Mouse (Mus musculus): ENCODE results near the gene Arhgef11. TPM values are rescaled to one million over a fixed set of nuclear protein-coding genes. Genes with fewer than 3 reads are reported as not detected.
A peak's percentile ranks its signal among the peaks of the same experiment; 100 is the strongest.

Gene Arhgef11
- polyA plus RNA-seq, 1 experiment from 2014 or later, result 17.3 TPM

GRCm38 (mm10) chr3:87752567-87752966 lies 135.2 kb downstream of the Arhgef11 start:
- Histone ChIP-seq H3K4me1 (ENCODE audit: insufficient read depth, low read length) (peaks cover 14% of the 10 kb centered on the region; the same call in 1 of the 2 replicates), H3K36me3 (ENCODE audit: insufficient read depth, low read length) (peaks cover 55% of the 10 kb centered on the region), H3K4me3 (ENCODE audit: low read length) (no peak overlapping the region), H3K9me3 (ENCODE audit: low read length) (no peaks in the 10 kb centered on the region), H3K27me3 (ENCODE audit: insufficient read depth, low read length) (no peaks in the 10 kb centered on the region), H3K9ac (replicated peaks; ENCODE audit: low read length) (no peak overlapping the region), H3K4me2 (replicated peaks; ENCODE audit: low read depth, low read length) (no peak overlapping the region), H3K27ac (ENCODE audit: low read length) (no peak overlapping the region)
- ATAC-seq (ENCODE audit: low FRiP score, low TSS enrichment), result no peak
- 96% methylated on average over 3 of the region's 3 CpGs for WGBS

DNA sequence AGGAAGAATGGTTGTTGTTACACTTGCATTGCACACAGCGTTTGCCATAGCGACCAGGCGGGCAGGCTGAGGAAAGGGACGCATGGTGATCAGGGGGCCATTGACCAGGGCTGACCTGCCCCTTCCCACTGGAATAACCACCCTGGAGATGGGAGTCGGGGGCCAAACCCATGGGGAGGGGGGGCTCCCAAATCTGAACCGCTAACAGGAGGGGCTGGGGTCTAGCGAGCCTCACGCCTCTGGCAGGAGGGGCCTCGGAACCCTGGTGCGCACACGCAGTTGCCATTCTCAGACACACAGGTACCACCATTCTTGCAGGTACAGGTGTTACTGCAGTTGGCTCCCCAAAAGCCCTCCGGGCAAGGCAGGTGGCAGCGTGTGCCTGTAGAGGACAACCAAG lies 136.5 kb downstream of the Arhgef11 start:
- H3K4me3 ChIP-seq (ENCODE audit: low read length), result no peak overlapping the region
- H3K27me3 ChIP-seq (ENCODE audit: insufficient read depth, low read length), result no peaks in the 10 kb centered on the region
- no peak overlapping the region for H3K4me2 ChIP-seq (replicated peaks; ENCODE audit: low read depth, low read length)
- no peak overlapping the region for H3K27ac ChIP-seq (ENCODE audit: low read length)
- H3K4me1 ChIP-seq (ENCODE audit: insufficient read depth, low read length), result peaks cover 6% of the 10 kb centered on the region; the same call in 1 of the 2 replicates
- H3K36me3 ChIP-seq (ENCODE audit: insufficient read depth, low read length), result peaks cover 61% of the 10 kb centered on the region
- H3K9ac ChIP-seq (replicated peaks; ENCODE audit: low read length), result no peak overlapping the region
- no peak for ATAC-seq (ENCODE audit: low FRiP score, low TSS enrichment)
- no peaks in the 10 kb centered on the region for H3K9me3 ChIP-seq (ENCODE audit: low read length)
- WGBS, result 86% methylated on average over 13 of the region's 13 CpGs

GRCm38 (mm10) chr3:87755964-87756363 lies 138.6 kb downstream of the Arhgef11 start:
- H3K9ac ChIP-seq (replicated peaks; ENCODE audit: low read length), result peak overlapping the region; percentile 26; the same call in 1 of the 2 replicates
- H3K4me3 ChIP-seq (ENCODE audit: low read length), result peak overlapping the region; percentile 23; the same call in 1 of the 2 replicates

DNA sequence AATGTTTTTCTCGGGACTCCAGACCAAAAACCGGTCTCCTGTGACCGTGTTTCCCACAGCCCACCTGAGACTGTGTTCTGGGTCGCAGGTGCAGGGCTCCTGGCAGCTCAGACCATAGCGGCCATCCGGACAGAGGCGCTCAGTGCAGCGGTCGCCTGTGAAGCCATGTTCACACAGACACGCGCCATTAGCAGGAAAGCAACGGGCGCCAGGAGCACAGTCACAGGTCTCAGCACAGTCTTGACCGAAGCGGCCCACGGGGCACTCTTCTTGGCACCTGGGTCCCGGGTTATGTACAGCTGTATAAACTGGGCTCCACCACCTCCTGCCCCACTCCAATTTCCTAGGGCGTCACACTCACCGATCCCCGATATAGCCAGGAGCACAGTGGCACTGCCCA lies 139.1 kb downstream of the Arhgef11 start:
- 48% methylated on average over 20 of the region's 20 CpGs for WGBS
- Histone ChIP-seq H3K4me1 (ENCODE audit: insufficient read depth, low read length) (peaks cover 23% of the 10 kb centered on the region), H3K9me3 (ENCODE audit: low read length) (no peaks in the 10 kb centered on the region), H3K27ac (ENCODE audit: low read length) (no peak overlapping the region), H3K4me2 (replicated peaks; ENCODE audit: low read depth, low read length) (peak overlapping the region; percentile 47), H3K36me3 (ENCODE audit: insufficient read depth, low read length) (peaks cover 52% of the 10 kb centered on the region), H3K4me3 (ENCODE audit: low read length) (peak overlapping the region; percentile 23; the same call in 1 of the 2 replicates), H3K9ac (replicated peaks; ENCODE audit: low read length) (no peak overlapping the region; the same call in 1 of the 2 replicates), H3K27me3 (ENCODE audit: insufficient read depth, low read length) (no peaks in the 10 kb centered on the region)
- 0 out of 2 replicates have a peak, but pooled peaks have one; percentile 8 for ATAC-seq (ENCODE audit: low FRiP score, low TSS enrichment)

More at GRCm38 (mm10) chr3:87755964-87756363, 138.6 kb downstream of the Arhgef11 start:
- Histone ChIP-seq H3K4me2 (replicated peaks; ENCODE audit: low read depth, low read length) (peak overlapping the region; percentile 47), H3K27me3 (ENCODE audit: insufficient read depth, low read length) (no peaks in the 10 kb centered on the region), H3K4me1 (ENCODE audit: insufficient read depth, low read length) (peaks cover 18% of the 10 kb centered on the region; the same call in 1 of the 2 replicates), H3K36me3 (ENCODE audit: insufficient read depth, low read length) (peaks cover 57% of the 10 kb centered on the region), H3K27ac (ENCODE audit: low read length) (no peak overlapping the region), H3K9me3 (ENCODE audit: low read length) (no peaks in the 10 kb centered on the region)
- WGBS, result 6% methylated on average over 24 of the region's 24 CpGs
- ATAC-seq (ENCODE audit: low FRiP score, low TSS enrichment), result peak; percentile 87

DNA sequence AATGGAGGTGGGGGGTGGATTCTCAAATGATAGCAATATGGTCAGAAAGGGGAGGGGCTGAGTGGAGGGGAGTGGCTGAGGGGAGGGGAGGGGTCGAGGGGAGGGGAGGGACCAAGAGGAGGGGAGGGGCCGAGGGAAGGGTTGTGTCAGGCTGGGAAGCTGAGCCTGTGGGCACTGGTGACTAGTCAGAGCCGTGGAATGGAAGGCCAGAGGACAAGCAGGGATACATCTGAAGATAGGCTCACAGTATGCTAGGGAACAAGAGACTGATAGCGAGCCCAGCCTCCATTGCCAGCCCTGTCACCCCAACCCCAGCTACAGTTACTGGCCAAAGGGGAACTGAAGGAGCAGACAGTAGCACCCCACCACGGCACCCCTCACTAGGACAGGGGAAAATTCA lies 141.3 kb downstream of the Arhgef11 start:
- 51% methylated on average over 5 of the region's 5 CpGs for WGBS
- H3K36me3 ChIP-seq (ENCODE audit: insufficient read depth, low read length), result peaks cover 34% of the 10 kb centered on the region
- H3K9ac ChIP-seq (replicated peaks; ENCODE audit: low read length), result no peak overlapping the region
- H3K4me2 ChIP-seq (replicated peaks; ENCODE audit: low read depth, low read length), result no peak overlapping the region
- H3K27me3 ChIP-seq (ENCODE audit: insufficient read depth, low read length), result no peaks in the 10 kb centered on the region
- H3K4me3 ChIP-seq (ENCODE audit: low read length), result no peak overlapping the region
- ATAC-seq (ENCODE audit: low FRiP score, low TSS enrichment), result no peak
- peaks cover 44% of the 10 kb centered on the region for H3K4me1 ChIP-seq (ENCODE audit: insufficient read depth, low read length)
- no peaks in the 10 kb centered on the region for H3K9me3 ChIP-seq (ENCODE audit: low read length)
- H3K27ac ChIP-seq (ENCODE audit: low read length), result no peak overlapping the region

DNA sequence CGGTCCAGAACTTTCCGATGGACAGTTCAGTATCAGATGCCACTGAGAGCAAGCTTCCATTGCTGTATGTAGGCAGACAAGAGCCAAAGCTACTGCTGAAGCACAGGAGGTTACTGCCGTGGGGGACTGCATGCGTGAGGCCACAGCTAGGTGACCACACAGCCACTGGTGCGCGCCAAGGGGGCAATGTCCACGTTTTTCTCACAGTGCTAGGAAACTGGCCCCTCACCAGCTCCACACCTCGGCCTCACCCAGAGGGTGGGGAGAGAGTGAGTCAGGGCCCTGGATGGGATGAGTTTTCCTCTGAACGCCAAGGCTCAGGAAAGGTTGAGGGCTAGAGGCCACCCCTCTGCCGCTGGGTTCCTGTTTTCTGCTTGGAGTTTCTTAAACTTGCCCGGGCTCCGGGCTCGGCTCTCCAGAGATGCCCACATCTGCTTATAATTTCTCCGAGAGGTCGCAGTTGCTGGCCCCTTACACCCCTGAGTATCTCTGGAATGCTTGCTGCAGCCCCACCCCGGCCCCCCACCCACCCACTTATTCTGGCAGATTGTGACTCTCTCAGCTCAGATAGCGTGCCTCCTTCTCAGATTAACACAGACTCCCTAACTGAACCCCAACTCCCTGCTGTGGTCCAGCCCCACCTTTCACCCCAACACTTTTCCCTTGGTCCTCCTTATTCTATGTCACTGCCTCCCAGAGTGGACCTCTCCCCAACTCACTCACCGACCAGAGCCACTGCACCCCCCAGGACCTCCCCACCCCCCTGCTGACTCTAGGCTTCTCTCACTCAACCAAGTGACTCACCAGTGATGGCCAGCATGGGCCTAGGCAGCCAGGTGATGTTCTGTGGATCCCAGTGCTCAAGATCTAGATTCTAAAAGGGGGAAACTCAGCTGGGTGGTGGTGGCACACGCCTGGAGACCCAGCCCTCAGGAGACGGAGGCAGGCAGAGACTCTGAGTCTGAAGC lies 144.3 kb downstream of the Arhgef11 start:
- WGBS, result 65% methylated on average over 20 of the region's 20 CpGs
- no peaks in the 10 kb centered on the region for H3K27me3 ChIP-seq (ENCODE audit: insufficient read depth, low read length)
- peaks cover 17% of the 10 kb centered on the region for H3K36me3 ChIP-seq (ENCODE audit: insufficient read depth, low read length)
- H3K4me2 ChIP-seq (replicated peaks; ENCODE audit: low read depth, low read length), result no peak overlapping the region
- no peak overlapping the region for H3K4me3 ChIP-seq (ENCODE audit: low read length)
- H3K4me1 ChIP-seq (ENCODE audit: insufficient read depth, low read length), result peaks cover 70% of the 10 kb centered on the region
- H3K9ac ChIP-seq (replicated peaks; ENCODE audit: low read length), result 0 out of 2 replicates have a peak overlapping the region, but pooled peaks have one; percentile 31
- peak; percentile 12; the same call in 1 of the 2 replicates for ATAC-seq (ENCODE audit: low FRiP score, low TSS enrichment)
- H3K27ac ChIP-seq (ENCODE audit: low read length), result peak overlapping the region; percentile 43; the same call in 1 of the 2 replicates
- no peaks in the 10 kb centered on the region for H3K9me3 ChIP-seq (ENCODE audit: low read length)

GRCm38 (mm10) chr3:87763202-87763601 lies 145.8 kb downstream of the Arhgef11 start:
- Histone ChIP-seq H3K27ac (ENCODE audit: low read length) (peak overlapping the region; percentile 97), H3K4me1 (ENCODE audit: insufficient read depth, low read length) (peaks cover 85% of the 10 kb centered on the region), H3K9me3 (ENCODE audit: low read length) (no peaks in the 10 kb centered on the region), H3K9ac (replicated peaks; ENCODE audit: low read length) (peak overlapping the region; percentile 64), H3K36me3 (ENCODE audit: insufficient read depth, low read length) (peaks cover 12% of the 10 kb centered on the region), H3K4me2 (replicated peaks; ENCODE audit: low read depth, low read length) (peak overlapping the region; percentile 72), H3K4me3 (ENCODE audit: low read length) (peak overlapping the region; percentile 23; the same call in 1 of the 2 replicates), H3K27me3 (ENCODE audit: insufficient read depth, low read length) (no peaks in the 10 kb centered on the region)
- 32% methylated on average over 4 of the region's 4 CpGs for WGBS
- ATAC-seq (ENCODE audit: low FRiP score, low TSS enrichment), result no peak

DNA sequence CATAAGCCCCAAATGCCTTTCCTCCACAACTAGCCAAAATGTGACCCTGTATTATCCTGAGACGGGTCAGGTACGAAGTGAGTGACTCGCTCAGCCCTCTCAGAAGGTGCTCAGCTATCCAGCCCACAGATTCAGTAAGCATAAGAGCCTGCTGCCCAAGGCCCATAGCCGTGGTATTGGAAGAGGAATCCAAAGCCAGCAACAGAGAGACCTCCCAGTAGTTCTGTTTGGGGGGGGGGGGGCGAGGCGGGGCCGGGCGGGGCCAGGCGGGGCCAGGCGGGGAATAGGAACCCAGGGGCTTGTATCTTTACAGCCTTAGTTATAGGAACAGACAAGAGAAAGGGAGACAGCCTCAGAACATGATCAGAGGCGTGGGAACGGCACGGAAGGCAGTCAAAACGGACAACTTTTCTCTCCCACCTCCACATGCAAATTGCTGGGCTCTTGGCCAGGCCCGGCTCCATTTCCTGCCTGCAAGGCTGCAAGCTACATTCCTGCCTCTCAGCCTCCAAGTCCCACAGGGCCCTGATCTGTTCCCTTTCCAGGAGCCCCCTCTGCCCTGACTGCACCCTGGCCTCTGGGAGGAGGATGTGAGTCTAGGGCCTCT lies 146.4 kb downstream of the Arhgef11 start:
- WGBS, result 9% methylated on average over 15 of the region's 15 CpGs
- H3K27me3 ChIP-seq (ENCODE audit: insufficient read depth, low read length), result no peaks in the 10 kb centered on the region
- H3K4me1 ChIP-seq (ENCODE audit: insufficient read depth, low read length), result peaks cover 85% of the 10 kb centered on the region
- H3K36me3 ChIP-seq (ENCODE audit: insufficient read depth, low read length), result peaks cover 10% of the 10 kb centered on the region; the same call in 1 of the 2 replicates
- ATAC-seq (ENCODE audit: low FRiP score, low TSS enrichment), result peak; percentile 55
- peak overlapping the region; percentile 23 for H3K4me3 ChIP-seq (ENCODE audit: low read length)
- H3K27ac ChIP-seq (ENCODE audit: low read length), result peak overlapping the region; percentile 97
- peak overlapping the region; percentile 64 for H3K9ac ChIP-seq (replicated peaks; ENCODE audit: low read length)
- no peaks in the 10 kb centered on the region for H3K9me3 ChIP-seq (ENCODE audit: low read length)
- H3K4me2 ChIP-seq (replicated peaks; ENCODE audit: low read depth, low read length), result peak overlapping the region; percentile 72

- Histone ChIP-seq H3K27me3 (ENCODE audit: insufficient read depth, low read length) (no peaks in the 10 kb centered on the region), H3K4me1 (ENCODE audit: insufficient read depth, low read length) (peaks cover 78% of the 10 kb centered on the region), H3K9me3 (ENCODE audit: low read length) (no peaks in the 10 kb centered on the region), H3K9ac (replicated peaks; ENCODE audit: low read length) (peak overlapping the region; percentile 64), H3K4me2 (replicated peaks; ENCODE audit: low read depth, low read length) (peak overlapping the region; percentile 72), H3K36me3 (ENCODE audit: insufficient read depth, low read length) (peaks cover 3% of the 10 kb centered on the region; the same call in 1 of the 2 replicates), H3K4me3 (ENCODE audit: low read length) (peak overlapping the region; percentile 23), H3K27ac (ENCODE audit: low read length) (peak overlapping the region; percentile 97)
- no peak for ATAC-seq (ENCODE audit: low FRiP score, low TSS enrichment)
- WGBS, result 16% methylated on average over 10 of the region's 10 CpGs
Measured at GRCm38 (mm10) chr3:87764506-87764905, 147.1 kb downstream of the Arhgef11 start.
